Mouse (Mus musculus) heart, postnatal 0 days (tissue): ENCODE data around the gene Trmt1.

Experiments used
- CTCF ChIP-seq: IDR thresholded peaks from 2 replicates; pipeline ENCODE4 v1.5.1; 2016; ENCODE audit warnings: antibody characterized with exemption, control low read depth, low read depth
- EP300 ChIP-seq: IDR thresholded peaks from 2 replicates; pipeline ENCODE4 v1.6.1; 2016; ENCODE audit warnings: antibody characterized with exemption, low read depth

GRCm38 (mm10) chr8:84734680-84735079 lies 48.6 kb downstream of the Trmt1 start:
- TF ChIP-seq CTCF (no peak), EP300 (no peak)
